Mouse (Mus musculus) MEL (cell line): ENCODE results near the gene Cdk17. TPM values are rescaled to one million over a fixed set of nuclear protein-coding genes. Genes with fewer than 3 reads are reported as not detected.

Source experiments
- DNase-seq: peaks from one replicate; pipeline ENCODE4 v3.0.0; 2011; ENCODE audit warnings: low read depth, low spot score
- H3K27ac ChIP-seq: 2 replicates; pipeline ENCODE4 v1.5.1; 2012; ENCODE audit warnings: low read depth, mild to moderate bottlenecking, control low read depth, low read length, moderate library complexity; ENCODE audit not compliant: control insufficient read depth
- H3K27me3 ChIP-seq, 2 experiments: fragments of 150-350 bp in 1 of 2; sonication (generic) in 1 of 2; 2 replicates each; pipeline ENCODE4 v1.6.1; 2012; ENCODE audit warnings: low read length in 2 of 2, mild to moderate bottlenecking in 2 of 2, improper control_type of control experiment in 1 of 2, moderate library complexity in 1 of 2; ENCODE audit not compliant: insufficient read depth in 2 of 2, control insufficient read depth in 1 of 2
- H3K36me3 ChIP-seq, 2 experiments: 2 replicates each; pipeline ENCODE4 v1.6.1; 2012 to 2014; ENCODE audit warnings: low read length in 2 of 2, improper control_type of control experiment in 1 of 2, inconsistent platforms in 1 of 2, mild to moderate bottlenecking in 1 of 2; ENCODE audit not compliant: insufficient read depth in 2 of 2, control insufficient read depth in 1 of 2
- H3K4me1 ChIP-seq, 2 experiments: fragments of 150-350 bp in 1 of 2; sonication (generic) in 1 of 2; 2 replicates each; pipeline ENCODE4 v1.6.1; 2012; ENCODE audit warnings: low read length in 2 of 2, improper control_type of control experiment in 1 of 2, mild to moderate bottlenecking in 1 of 2; ENCODE audit not compliant: insufficient read depth in 2 of 2, control insufficient read depth in 1 of 2
- H3K4me3 ChIP-seq, 2 experiments: fragments of 150-350 bp in 1 of 2; sonication (generic) in 1 of 2; 2 replicates each; pipeline ENCODE4 v1.5.1; 2012; ENCODE audit warnings: low read depth in 2 of 2, low read length in 2 of 2, mild to moderate bottlenecking in 2 of 2, moderate library complexity in 2 of 2, control low read depth in 1 of 2, improper control_type of control experiment in 1 of 2; ENCODE audit not compliant: control insufficient read depth in 1 of 2, insufficient read depth in 1 of 2
- H3K79me2 ChIP-seq: 2 replicates; pipeline ENCODE4 v1.6.1; 2012; ENCODE audit warnings: mild to moderate bottlenecking, low read length, moderate library complexity; ENCODE audit not compliant: control insufficient read depth, poor library complexity, insufficient read depth
- H3K9ac ChIP-seq: 2 replicates; pipeline ENCODE4 v1.6.1; 2012; ENCODE audit warnings: low read depth, mild to moderate bottlenecking, control low read depth, low read length, moderate library complexity; ENCODE audit not compliant: control insufficient read depth, poor library complexity, severe bottlenecking
- H3K9me3 ChIP-seq: fragments of 150-350 bp; sonication (generic); replicated peaks from 2 replicates; pipeline ENCODE4 v1.6.1; 2012; ENCODE audit warnings: mild to moderate bottlenecking, low read length, improper control_type of control experiment, moderate library complexity; ENCODE audit not compliant: insufficient read depth
- CHD1 ChIP-seq: IDR thresholded peaks from 2 replicates; pipeline ENCODE4 v1.6.1; 2012; ENCODE audit warnings: low read depth, mild to moderate bottlenecking, inconsistent platforms, low read length, improper control_type of control experiment
- EP300 ChIP-seq, 2 experiments: IDR thresholded peaks; 2 replicates each; pipeline ENCODE4 v1.6.1; 2011; ENCODE audit warnings: improper control_type of control experiment in 2 of 2, low read length in 2 of 2, low read depth in 1 of 2, mild to moderate bottlenecking in 1 of 2
- ETS1 ChIP-seq: IDR thresholded peaks from 2 replicates; pipeline ENCODE4 v1.6.1; 2012; ENCODE audit warnings: low read depth, mild to moderate bottlenecking, inconsistent platforms, low read length, improper control_type of control experiment, moderate library complexity
- GABPA ChIP-seq: IDR thresholded peaks from 2 replicates; pipeline ENCODE4 v1.6.1; 2012; ENCODE audit warnings: low read depth, mild to moderate bottlenecking, inconsistent platforms, low read length, improper control_type of control experiment, moderate library complexity
- HCFC1 ChIP-seq: IDR thresholded peaks from 2 replicates; pipeline ENCODE4 v1.6.1; 2012; ENCODE audit warnings: low read depth, mild to moderate bottlenecking, inconsistent platforms, low read length, improper control_type of control experiment, moderate library complexity
- JUND ChIP-seq: IDR thresholded peaks from 2 replicates; pipeline ENCODE4 v1.6.1; 2011; ENCODE audit warnings: low read depth, mild to moderate bottlenecking, improper control_type of control experiment, low read length
- MAX ChIP-seq: IDR thresholded peaks from 2 replicates; pipeline ENCODE4 v1.6.1; 2011; ENCODE audit warnings: low read length, improper control_type of control experiment
- MEF2A ChIP-seq: IDR thresholded peaks from 2 replicates; pipeline ENCODE4 v1.6.1; 2014; ENCODE audit warnings: low read depth, mild to moderate bottlenecking, inconsistent platforms, low read length, improper control_type of control experiment; ENCODE audit not compliant: poor library complexity, insufficient replicate concordance, severe bottlenecking; ENCODE audit errors: extremely low read depth
- POLR2AphosphoS2 ChIP-seq: IDR thresholded peaks from 2 replicates; pipeline ENCODE4 v1.6.1; 2011; ENCODE audit warnings: low read length, improper control_type of control experiment
- POLR2AphosphoS5 ChIP-seq: IDR thresholded peaks from 2 replicates; pipeline ENCODE4 v1.6.1; 2012; ENCODE audit warnings: low read depth, borderline replicate concordance, mild to moderate bottlenecking, inconsistent platforms, low read length, moderate library complexity, mixed read lengths
- RCOR1 ChIP-seq: IDR thresholded peaks from 2 replicates; pipeline ENCODE4 v1.6.1; 2012; ENCODE audit warnings: low read depth, mild to moderate bottlenecking, inconsistent platforms, low read length, improper control_type of control experiment
- TAL1 ChIP-seq: IDR thresholded peaks from 2 replicates; pipeline ENCODE4 v1.6.1; 2012; ENCODE audit warnings: mild to moderate bottlenecking, inconsistent platforms, low read length, moderate library complexity, mixed read lengths
- TBP ChIP-seq: IDR thresholded peaks from 2 replicates; pipeline ENCODE4 v1.8.0; 2011; ENCODE audit warnings: low read depth, low read length, improper control_type of control experiment
- UBTF ChIP-seq: IDR thresholded peaks from 2 replicates; pipeline ENCODE4 v1.6.1; 2012; ENCODE audit warnings: low read depth, mild to moderate bottlenecking, inconsistent platforms, low read length, improper control_type of control experiment, moderate library complexity, borderline replicate concordance; ENCODE audit not compliant: insufficient read depth
- USF1 ChIP-seq: IDR thresholded peaks from 2 replicates; pipeline ENCODE4 v1.6.1; 2014; ENCODE audit warnings: low read depth, mild to moderate bottlenecking, inconsistent platforms, low read length, improper control_type of control experiment, moderate library complexity
- ZMIZ1 ChIP-seq: IDR thresholded peaks from 2 replicates; pipeline ENCODE4 v1.6.1; 2012; ENCODE audit warnings: low read depth, mild to moderate bottlenecking, inconsistent platforms, low read length, improper control_type of control experiment, moderate library complexity
- polyA plus RNA-seq, 2 experiments: library from polyadenylated mRNA; stranded (reverse) in 1 of 2; unstranded in 1 of 2; fragments of >175 nt in 1 of 2; fragments of >200 nt in 1 of 2; gene quantifications; 2 replicates each; pipeline versions ENCODE4 v1.2.1 to v1.2.4; 2012; ENCODE audit warnings: low replicate concordance in 2 of 2, low read depth in 1 of 2; ENCODE audit not compliant: insufficient read length in 2 of 2, insufficient read depth in 1 of 2, missing spikeins in 1 of 2
- total RNA-seq: library from RNA; depleted of rRNA; stranded (reverse); fragments of 300-350 nt; gene quantifications from 2 replicates; pipeline ENCODE4 v1.2.3, GENCODE M21; 2012

The Cdk17 gene
- total and polyA plus RNA-seq, 3 experiments, result 25.6 to 155 (median 32.9) TPM

DNA sequence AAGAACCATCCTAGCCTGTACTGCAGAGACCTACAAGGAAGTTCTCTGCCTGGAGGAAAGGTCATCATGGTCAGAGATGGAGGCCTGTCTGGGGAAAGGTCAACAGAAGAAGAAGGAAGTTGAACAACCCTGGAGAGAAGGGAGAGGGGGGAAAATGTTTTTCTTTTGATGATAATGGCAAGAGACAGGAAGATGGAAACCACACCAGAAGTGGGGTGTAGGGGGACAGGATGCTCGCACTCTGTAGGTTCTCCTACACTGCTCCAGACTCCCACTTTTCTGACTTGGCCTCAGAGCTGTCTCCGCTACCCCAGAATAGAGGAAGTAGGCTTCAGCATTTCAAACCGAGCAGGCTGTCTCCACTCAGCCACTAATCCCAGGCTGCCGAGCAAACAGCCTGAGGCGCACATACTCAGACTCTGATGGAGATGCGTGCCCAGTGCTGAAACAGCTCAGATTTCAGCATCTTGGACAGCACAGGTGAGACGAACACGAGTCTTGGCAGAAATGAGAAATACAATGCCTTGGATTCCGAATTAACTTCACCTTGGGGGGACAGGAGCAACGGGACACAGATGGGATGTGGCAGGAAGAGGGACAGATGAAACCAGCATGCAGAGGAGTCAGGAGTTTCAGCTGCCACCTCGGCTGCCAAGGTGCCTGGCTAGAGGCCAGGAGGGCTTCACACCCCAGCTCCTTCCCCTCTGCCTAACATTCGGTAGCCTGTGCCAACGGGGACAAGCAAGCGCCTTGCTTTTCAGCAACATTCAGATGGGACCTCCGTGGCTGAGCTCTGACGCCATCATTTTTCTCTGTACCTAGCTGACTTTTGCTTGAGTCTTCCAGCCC, 100.7 kb downstream of the Cdk17 start:
- peak overlapping the region; percentile 36 for H3K27ac ChIP-seq
- H3K4me1 ChIP-seq, result peaks cover 0 to 28% of the 10 kb centered on the region in 2 experiments; a peak in 3 of 4 replicates
- H3K4me3 ChIP-seq, result no peak overlapping the region
- H3K9ac ChIP-seq, result peak overlapping the region; percentile 2
- 0 out of 4 replicates have a peak, but pooled peaks of 1 of the 2 experiments have one; percentile 14 for TF ChIP-seq EP300 (IDR thresholded peaks at IDR 0.05; ENCODE audit: low read depth in 1 of 2, low read length in 2 of 2)
- 0 out of 2 replicates have a peak, but pooled peaks have one; percentile 70 for TF ChIP-seq UBTF
- no peak for TF ChIP-seq POLR2AphosphoS2
- H3K36me3 ChIP-seq, result peaks cover 0 to 21% of the 10 kb centered on the region in 2 experiments; a peak in 2 of 4 replicates
- H3K9me3 ChIP-seq, result no peaks in the 10 kb centered on the region
- no peaks in the 10 kb centered on the region for H3K27me3 ChIP-seq
- peak; percentile 82 for DNase-seq
- no peaks in the 10 kb centered on the region for H3K79me2 ChIP-seq

DNA sequence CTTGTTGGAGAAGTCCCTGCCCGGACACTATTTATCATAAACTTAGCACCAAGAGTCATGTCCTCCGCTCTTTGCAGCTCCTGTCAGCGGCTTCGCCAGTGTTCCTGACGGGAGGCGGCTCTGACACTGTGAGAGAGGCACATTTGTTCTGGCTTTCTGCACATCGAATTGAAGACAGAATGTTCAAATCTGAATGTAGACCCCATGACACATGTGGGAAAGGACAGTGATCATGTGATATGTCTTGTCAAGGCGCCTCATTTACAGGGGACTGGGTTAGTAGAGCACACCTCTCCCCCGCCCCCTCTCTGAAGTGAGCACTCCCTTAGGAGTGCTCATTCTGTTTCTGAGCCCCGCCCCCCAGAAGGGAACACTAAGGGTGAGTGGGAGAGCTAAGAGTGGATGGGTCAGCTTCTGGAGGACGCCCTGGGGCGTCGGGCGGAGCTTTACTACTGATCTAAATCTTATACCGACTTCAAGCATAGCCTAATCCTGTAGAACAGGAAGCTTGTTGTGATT, 101.4 kb downstream of the Cdk17 start:
- Histone ChIP-seq H3K4me1 (peaks cover 0 to 24% of the 10 kb centered on the region in 2 experiments; a peak in 2 of 4 replicates), H3K9me3 (no peaks in the 10 kb centered on the region), H3K4me3 (no peak overlapping the region), H3K9ac (peak overlapping the region; percentile 2), H3K79me2 (no peaks in the 10 kb centered on the region), H3K27ac (peak overlapping the region; percentile 36), H3K36me3 (peaks cover 0 to 20% of the 10 kb centered on the region in 2 experiments; a peak in 2 of 4 replicates), H3K27me3 (no peaks in the 10 kb centered on the region)
- DNase-seq, result peak; percentile 26
- 0 out of 4 replicates have a peak, but pooled peaks have one; percentile 10 to 12 for TF ChIP-seq EP300 (IDR thresholded peaks at IDR 0.05; ENCODE audit: low read depth in 1 of 2, low read length in 2 of 2)
- peak; percentile 56 for TF ChIP-seq USF1
- no peak for TF ChIP-seq UBTF
- peak; percentile 59; the same call in 1 of the 2 replicates for TF ChIP-seq JUND

DNA sequence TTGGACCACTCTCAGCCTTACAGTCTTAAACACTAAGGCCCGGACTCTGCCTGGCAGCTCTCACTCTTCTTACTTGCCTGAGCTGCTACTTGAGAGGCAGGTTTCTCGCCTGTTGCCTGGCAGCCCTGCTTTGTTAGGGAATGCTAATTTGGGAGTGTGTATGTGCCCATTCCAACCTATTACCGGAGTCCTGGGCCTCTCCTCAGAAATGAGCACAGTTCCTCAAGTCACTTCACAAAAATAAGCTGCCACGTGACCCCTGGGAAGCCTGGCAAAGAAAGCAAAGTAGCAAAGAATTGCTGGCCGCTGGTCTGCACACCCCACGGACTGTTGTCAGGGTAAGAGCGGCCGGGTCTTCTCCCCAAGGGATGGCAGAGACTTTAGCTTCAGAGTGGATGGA, 102.8 kb downstream of the Cdk17 start:
- Histone ChIP-seq H3K4me1 (peaks cover 0 to 22% of the 10 kb centered on the region in 2 experiments; a peak in 2 of 4 replicates), H3K79me2 (no peaks in the 10 kb centered on the region), H3K36me3 (peaks cover 0 to 17% of the 10 kb centered on the region in 2 experiments; a peak in 2 of 4 replicates), H3K27me3 (no peaks in the 10 kb centered on the region), H3K4me3 (no peak overlapping the region), H3K9me3 (no peaks in the 10 kb centered on the region), H3K27ac (no peak overlapping the region), H3K9ac (no peak overlapping the region)
- DNase-seq, result no peak
- TF ChIP-seq TBP, result no peak
- no peak for TF ChIP-seq GABPA
- no peak for TF ChIP-seq ETS1
- no peak for TF ChIP-seq RCOR1
- TF ChIP-seq JUND, result no peak
- no peak for TF ChIP-seq CHD1
- TF ChIP-seq MAX, result no peak
- TF ChIP-seq HCFC1, result no peak
- TF ChIP-seq ZMIZ1, result no peak
- TF ChIP-seq TAL1, result no peak
- TF ChIP-seq POLR2AphosphoS5, result no peak
- TF ChIP-seq MEF2A, result no peak
